Mouse (Mus musculus) left cerebral cortex, adult 8-10 months (tissue): ENCODE measurements at regions not wholly inside any gene's neighbourhood (a gene's known extent, or its start where the extent isn't known, plus 50 kb on each side); places are given as distances from the start of the nearest gene placed in this dataset.

Experiments used
- DNase-seq, 2 experiments: peaks; one replicate each; pipeline ENCODE4 v3.0.0; 2022; ENCODE audit warnings: low spot score in 2 of 2

GRCm38 (mm10) chr7:129914871-129915270, 323.2 kb downstream of the Wdr11 start:
- DNase-seq, result no peak

- DNase-seq, result peak in 1 of 2 experiments; percentile 28
Measured at GRCm38 (mm10) chr7:129918240-129919200, 326.9 kb downstream of the Wdr11 start.

DNA sequence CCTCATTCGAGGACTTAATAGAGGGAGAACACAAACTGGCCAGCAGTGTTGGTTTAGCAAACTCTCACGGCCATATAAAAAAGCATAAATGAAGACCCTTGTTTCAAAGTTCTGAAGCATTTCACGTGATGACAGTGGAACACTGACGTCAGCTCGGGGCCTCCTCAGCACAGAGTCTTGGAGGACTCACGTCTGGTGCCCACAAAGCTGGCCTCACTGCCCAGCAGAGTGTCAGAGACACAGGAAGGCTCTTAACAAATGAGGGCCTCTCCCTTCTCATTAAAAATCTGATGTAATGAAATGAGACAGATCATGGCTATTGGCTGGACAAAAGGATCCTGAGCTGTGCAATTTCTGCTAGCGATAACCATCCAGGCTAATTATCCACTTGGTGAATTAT, 330.6 kb downstream of the Wdr11 start:
- DNase-seq, result no peak

- DNase-seq, result no peak
Measured at GRCm38 (mm10) chr7:129936731-129937130, 345.1 kb downstream of the Wdr11 start.

GRCm38 (mm10) chr7:129937715-129938114, 346.1 kb downstream of the Wdr11 start:
- DNase-seq, result no peak

- DNase-seq, result no peak
Measured at GRCm38 (mm10) chr7:129938141-129938540, 346.5 kb downstream of the Wdr11 start.

- no peak for DNase-seq
Measured at GRCm38 (mm10) chr7:129939266-129939665, 347.6 kb downstream of the Wdr11 start.

- no peak for DNase-seq
Measured at GRCm38 (mm10) chr7:129941311-129942029, 349.8 kb downstream of the Wdr11 start.

DNA sequence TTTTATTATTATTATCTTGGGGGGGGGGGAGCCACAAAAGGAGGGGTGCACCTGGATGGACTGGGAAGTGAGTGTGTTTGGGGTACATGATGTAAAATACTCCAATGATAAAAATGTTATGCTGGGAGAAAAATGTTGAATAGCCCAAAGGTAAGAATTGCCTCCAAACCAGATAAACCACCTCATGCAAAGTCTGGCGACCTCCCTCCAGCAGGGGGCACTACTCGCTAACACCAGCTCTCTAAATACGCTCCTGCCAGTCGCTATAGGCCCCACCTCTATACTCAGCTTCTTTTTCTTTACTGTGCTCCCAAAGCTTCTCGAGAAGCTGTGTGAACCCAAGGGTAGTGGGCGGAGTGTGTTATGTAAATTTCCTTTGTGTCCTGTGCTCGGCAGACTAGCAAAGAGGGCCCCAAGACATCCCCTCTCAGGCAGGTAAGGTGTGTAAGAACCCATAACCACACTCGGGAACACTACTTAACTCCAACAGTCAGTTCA, 357.0 kb downstream of the Wdr11 start:
- no peak for DNase-seq

DNA sequence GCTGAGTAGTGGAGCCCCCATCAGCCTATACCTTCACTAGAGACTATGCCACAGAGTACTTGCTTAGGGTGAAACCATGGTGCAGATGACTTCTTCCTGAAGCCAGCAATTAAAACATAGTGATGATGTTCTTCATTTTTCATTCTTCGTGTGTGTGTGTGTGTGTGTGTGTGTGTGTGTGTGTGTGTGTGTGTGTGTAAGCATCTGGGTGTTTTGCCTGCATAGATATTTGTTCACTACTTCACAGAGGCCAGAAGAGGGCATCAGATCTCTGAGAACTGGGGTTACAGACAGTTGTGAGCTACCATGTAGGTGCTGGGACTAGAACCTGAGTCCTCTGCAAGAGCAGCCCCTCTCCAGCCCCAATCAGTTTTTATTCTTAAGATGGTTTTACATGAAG, 358.8 kb downstream of the Wdr11 start:
- DNase-seq, result no peak

- DNase-seq, result no peak
Measured at GRCm38 (mm10) chr7:129958379-129958778, 366.7 kb downstream of the Wdr11 start.

DNA sequence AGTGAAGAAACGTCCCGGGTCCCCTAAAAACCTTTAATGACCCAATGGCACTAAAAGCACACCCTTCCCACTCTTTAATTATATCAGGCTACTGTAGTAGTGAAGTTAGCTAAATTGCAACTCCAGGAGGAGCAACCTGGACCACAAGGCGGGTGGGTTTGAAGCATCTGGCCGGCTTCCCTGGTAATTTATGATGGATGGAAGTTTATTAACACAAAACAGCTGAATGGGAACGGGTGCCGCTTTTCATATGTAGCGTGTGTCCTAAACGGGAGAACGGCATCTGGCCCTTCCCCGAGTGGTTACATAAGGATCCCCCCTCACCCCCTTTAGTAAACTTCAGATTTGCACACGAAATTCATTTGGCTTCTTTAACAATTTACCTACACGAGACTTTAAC, 370.9 kb downstream of the Wdr11 start:
- no peak for DNase-seq

DNA sequence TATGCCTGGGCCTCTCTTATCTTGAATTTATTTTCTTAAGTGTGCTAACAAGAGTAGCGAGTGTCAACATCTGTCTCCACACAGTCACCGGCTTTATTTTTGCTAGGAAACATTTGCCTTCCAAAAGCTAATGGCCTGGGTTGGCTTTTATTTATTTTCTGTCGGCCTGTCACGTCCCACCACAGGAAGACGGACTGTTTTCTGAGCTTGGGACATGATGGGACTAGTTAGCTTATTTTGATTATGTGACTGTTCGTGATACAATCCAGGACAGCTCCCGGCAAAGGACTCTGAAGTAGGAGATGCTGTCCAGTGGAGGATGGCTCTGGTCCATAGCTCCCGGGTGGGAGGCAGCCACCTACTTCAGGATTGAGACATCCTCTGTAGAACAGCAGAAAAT, 372.5 kb downstream of the Wdr11 start:
- DNase-seq, result no peak

DNA sequence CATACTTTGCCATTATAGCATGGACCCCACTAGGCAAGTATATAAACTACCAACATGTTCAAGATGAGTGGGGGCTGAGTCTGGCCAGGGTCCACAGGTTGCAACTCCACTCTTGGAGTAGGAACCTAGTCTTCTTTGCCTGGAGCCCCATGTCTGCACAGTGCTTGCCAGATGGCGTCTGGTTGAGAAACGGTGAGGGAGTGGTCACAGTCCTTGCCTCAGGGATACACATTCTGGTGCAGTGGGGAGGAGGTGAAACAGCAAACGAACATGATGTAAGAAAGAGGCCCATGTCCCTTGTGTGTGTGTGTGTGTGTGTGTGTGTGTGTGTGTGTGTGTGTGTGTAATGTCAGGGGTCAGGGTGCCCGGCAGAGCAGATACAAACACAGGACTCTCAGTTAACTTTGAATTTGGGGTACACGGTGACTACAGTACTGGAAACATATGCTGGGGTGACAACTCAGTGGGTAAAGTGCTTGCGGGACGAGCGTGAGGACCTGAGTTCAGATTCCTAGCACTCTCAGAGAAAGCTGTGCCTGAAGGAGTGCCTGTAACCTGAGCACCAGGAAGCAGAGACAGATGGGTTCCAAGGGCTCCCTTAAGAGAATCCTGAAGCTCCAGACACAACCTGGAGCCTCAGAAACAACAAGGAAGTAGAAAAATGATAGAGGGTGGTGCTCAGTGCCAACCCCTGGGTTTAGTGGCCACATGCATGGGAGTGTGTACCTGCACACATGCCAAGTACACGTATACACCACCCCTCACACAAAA, 373.8 kb downstream of the Wdr11 start:
- no peak for DNase-seq

GRCm38 (mm10) chr7:129966771-129967170, 375.1 kb downstream of the Wdr11 start:
- DNase-seq, result no peak

DNA sequence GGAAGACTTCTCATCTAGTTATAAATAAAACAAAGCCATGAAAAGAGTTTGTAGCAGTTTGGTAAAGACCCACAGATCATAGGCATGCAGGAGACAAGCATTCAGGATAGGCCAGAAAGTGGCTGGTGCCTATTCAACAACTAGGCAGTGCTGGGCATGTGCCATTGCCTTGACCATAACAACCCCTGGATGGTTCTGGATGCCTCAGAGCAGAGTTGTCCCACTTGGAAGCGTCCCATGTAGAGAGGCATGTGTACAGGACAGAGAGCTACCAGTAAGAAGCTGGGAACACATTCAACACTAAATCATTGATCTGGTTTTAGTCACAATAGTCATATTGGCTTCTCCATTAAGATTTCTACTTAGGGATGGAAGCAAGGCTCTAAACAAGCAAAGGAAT, 378.5 kb downstream of the Wdr11 start:
- no peak for DNase-seq

DNA sequence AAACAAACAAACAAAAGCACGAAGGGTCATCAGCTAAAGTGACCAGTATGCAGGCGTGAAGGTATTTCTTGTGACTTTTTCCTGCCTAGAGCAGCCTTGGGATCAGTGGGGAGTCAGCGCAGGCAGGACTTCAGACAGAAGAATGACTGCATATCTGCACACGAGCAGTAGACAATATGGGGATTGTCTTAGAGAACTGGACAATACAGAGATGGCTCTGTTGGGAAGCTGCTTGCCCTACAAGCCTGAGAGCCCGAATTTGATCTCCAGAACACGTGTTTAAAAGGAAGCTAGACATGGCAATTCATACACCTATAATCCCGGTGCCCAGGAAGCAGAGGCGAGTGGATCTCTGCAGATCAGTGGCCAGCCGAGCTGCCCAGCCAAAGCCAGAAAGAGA, 382.5 kb downstream of the Wdr11 start:
- no peak for DNase-seq

DNA sequence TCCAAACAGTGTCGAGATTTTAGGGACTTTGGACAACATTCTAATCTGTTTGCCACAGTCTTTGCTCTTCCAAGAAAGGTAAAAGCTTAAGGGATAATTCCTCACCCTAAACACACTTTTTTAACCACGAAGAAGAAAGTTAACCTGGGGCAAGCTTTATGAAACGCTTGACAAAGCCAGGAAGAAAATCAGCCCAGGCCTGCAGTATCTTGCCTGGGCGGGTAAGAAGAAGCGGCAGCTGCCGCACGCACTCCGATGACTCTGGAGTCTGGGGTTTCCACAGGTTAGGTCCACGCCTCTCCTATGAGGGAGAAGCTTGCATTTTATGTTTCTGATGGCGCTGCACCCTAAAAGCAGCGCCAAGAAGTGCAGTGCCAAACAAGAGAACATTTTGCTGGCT, 383.2 kb downstream of the Wdr11 start:
- DNase-seq, result no peak

- DNase-seq, result no peak
Measured at GRCm38 (mm10) chr7:129975781-129976514, 384.3 kb downstream of the Wdr11 start.

GRCm38 (mm10) chr7:129978576-129978975, 386.9 kb downstream of the Wdr11 start:
- no peak for DNase-seq

GRCm38 (mm10) chr7:129979337-129979736, 387.7 kb downstream of the Wdr11 start:
- DNase-seq, result no peak
